Mouse (Mus musculus): ENCODE results near the gene Nrxn1.

The Nrxn1 gene

GRCm38 (mm10) chr17:90662318-90662717 is 430.6 kb downstream of the Nrxn1 start:
- DNase-seq (ENCODE audit: low spot score in 2 of 2), result no peak

DNA sequence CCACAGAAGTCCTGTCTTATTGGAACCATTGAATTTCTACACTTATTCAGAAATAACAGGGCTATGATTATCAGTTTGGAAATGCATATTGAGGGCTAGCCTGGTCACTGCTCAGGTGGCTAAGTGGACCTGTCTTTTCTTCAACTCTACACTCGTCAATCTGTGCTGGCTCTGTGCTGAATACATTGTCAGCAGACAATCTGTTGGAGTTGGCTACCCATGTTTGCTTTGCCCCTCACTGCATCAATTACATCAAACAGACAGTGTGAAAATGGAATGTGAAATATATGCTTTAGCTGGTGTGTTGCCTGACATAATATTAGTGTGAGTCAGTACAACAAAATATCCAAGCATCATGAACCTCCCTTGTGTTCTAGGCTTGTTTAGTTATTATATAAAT is 438.4 kb downstream of the Nrxn1 start:
- no peak for DNase-seq (ENCODE audit: low spot score in 2 of 2)

- DNase-seq (ENCODE audit: low spot score in 2 of 2), result no peak
Measured at GRCm38 (mm10) chr17:90653347-90653746, 439.5 kb downstream of the Nrxn1 start.

DNA sequence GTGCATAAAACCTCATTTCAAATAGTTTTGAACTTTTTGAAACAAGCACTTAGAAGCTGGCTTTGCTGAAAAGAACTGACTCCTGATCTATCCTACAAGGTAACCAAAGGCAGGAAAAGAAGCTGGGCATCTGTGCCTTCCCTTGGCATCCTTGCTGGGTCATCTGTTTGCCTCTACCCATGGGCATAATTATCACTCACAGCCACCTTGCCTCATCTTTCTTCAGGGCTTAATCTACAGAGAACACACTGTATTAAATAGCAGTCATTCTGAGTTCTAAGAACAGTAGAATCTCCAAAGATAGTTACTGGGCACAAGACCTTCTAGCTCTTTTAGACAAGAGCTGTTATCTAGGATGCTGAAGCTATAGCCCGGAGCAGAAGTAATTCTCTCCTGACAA is 442.6 kb downstream of the Nrxn1 start:
- no peak for DNase-seq (ENCODE audit: low spot score in 2 of 2)

DNA sequence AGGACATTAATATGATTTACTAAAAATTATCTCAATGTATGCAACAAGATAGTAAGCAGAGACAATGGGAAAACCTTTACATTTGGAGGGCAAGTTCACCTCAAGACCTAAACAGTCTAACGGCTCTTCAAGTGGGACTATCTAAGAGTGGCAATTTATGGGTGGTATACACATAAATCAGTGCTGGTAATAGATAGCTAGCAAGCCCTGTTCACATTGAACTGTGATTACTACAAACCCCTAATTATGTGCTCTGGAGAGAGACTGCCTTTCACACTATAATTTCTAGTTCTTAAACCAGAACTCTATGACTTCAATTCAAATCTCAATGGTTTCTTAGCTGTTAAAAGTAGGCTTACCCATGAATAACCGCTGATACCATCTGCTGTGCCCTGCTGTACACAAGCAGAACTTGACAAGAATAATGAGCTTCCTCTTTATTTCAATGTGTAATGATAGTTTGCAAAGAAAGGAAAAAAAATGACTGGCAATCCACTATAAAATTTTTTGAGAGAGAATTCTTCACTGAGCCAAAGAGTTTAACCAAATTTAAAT is 453.8 kb downstream of the Nrxn1 start:
- DNase-seq (ENCODE audit: low spot score in 2 of 2), result no peak

- no peak for DNase-seq (ENCODE audit: low spot score in 2 of 2)
Measured at GRCm38 (mm10) chr17:90638183-90638727, 454.6 kb downstream of the Nrxn1 start.

DNA sequence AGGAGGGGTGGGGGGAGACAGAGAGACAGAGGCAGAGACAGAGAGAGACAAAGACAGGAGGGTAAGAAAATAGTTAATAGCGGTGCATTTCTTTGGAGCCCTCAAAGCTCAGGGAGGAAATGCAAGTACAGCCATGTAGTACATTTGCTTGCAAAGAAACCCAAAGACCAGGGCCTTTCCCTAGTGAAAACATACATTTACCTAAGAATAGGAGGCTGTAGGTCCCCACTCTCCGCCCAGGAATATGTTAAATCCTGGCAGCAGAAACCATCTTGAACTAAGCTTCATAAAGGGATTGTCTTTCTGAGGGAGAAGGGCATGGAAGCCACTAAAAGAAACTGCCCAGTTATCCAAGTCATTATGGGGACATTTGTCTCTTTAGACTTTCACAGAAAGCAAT is 461.5 kb downstream of the Nrxn1 start:
- no peak for DNase-seq (ENCODE audit: low spot score in 2 of 2)

GRCm38 (mm10) chr17:90629851-90630250 is 463.0 kb downstream of the Nrxn1 start:
- peak; percentile 40 to 47 for DNase-seq (ENCODE audit: low spot score in 2 of 2)

DNA sequence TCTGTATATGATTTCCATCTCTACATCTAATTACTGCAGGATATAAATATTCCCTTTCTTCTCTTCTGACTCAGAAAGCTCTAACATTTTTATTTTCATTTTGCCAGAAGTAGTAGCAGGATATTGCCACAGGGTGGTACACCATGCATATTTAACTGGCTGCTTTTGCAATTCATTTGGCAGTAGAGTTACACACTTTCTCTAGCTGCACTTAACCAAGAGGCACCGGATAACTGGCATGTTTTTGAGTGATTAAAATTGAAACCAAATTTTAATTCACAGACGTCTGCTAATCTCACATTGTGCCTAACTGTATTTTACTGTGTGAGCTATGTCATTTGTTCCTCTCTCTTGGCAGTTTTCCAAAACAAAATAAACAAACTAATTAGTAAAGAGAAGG is 464.4 kb downstream of the Nrxn1 start:
- DNase-seq (ENCODE audit: low spot score in 2 of 2), result peak in 1 of 2 experiments; percentile 30

- DNase-seq (ENCODE audit: low spot score in 2 of 2), result no peak
Measured at GRCm38 (mm10) chr17:90628004-90628403, 464.9 kb downstream of the Nrxn1 start.

DNA sequence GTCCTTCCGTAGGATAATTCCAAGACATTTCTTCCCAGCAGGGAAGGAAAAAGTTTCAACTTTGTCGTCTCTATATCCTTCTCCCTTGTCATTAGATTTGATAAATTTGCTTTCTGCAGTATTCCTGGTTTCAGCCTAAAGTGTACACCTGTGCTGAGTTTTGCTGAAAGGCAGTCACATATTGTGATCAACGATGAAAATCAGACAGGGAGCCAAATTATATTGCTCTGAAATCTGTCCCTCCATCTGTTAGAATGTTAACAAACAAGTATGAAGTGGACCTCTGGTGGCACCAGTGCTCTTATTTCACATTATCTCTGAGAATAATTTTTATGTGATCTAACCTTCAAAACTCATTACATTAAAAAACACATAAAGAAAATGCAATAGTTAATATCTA is 465.5 kb downstream of the Nrxn1 start:
- DNase-seq (ENCODE audit: low spot score in 2 of 2), result no peak

DNA sequence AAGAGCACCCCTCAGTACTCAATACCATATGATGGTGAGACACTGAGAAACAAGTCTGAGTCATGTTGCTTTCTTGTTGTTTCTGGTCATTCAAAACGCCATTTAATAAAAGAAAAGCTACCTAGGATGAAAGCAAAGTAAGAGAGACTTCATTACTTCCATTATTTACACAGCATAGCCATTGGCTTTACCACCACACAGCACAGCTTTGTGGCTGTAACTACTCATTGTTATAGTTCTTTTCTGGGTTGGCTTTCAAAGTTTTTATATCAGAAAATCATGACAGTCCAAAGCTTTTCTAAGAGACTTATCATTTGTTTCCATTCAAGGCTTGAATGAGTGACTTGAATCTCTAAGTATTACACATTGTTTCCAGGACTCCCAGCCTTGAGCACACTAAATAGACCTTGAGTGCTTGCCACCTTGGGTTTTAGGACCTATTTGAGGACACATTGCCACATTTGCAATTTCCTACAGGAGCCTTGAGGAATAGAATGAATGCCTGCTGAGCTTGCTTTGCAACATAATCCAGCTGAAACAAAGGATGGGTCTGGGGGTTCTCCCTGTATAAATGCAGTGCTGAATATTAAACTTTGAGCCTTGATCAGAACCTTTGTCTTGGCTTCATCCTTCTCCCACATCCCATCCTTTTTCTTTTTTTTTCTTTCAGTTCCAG is 468.1 kb downstream of the Nrxn1 start:
- DNase-seq (ENCODE audit: low spot score in 2 of 2), result no peak

DNA sequence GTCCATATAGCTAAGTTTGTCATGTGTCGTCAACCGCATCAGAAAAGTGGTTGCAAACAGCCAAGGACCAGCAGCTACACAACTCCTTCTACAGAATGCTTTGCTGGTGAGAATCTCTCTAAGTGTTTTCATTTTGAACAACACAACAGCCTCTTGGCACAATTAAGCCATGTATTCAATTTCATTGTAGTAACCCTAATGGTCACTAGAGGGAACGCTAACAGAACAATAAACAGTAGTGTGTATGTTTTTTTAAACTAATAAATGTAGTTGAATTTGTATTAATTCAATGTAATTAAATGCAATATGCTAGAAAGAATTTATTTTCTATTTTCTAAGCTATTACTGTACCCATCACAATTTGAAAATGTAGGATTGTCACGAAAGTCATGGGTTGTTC is 471.0 kb downstream of the Nrxn1 start:
- DNase-seq (ENCODE audit: low spot score in 2 of 2), result no peak

DNA sequence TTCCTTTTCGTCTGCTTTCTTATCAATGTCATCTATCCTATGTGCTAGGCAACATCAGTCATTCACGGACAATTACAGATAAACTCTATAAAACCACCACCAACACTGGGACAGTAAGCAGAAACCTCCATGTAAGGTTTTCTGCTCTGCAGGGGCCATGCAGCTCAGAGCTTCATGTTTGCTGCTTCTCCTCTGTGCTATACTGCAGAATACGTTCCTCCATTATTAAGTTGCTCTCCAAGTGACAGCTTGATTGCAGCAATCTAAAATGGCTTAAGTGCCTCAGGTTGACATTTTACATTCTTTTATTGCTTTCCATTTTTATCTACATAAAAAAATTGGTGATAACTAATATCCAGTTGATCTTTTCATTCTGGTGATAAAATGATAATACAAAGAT is 477.9 kb downstream of the Nrxn1 start:
- no peak for DNase-seq (ENCODE audit: low spot score in 2 of 2)

GRCm38 (mm10) chr17:90607427-90607806 is 485.5 kb downstream of the Nrxn1 start:
- DNase-seq (ENCODE audit: low spot score in 2 of 2), result no peak

GRCm38 (mm10) chr17:90606718-90607426 is 486.0 kb downstream of the Nrxn1 start:
- peak; percentile 51 to 65 for DNase-seq (ENCODE audit: low spot score in 2 of 2)

DNA sequence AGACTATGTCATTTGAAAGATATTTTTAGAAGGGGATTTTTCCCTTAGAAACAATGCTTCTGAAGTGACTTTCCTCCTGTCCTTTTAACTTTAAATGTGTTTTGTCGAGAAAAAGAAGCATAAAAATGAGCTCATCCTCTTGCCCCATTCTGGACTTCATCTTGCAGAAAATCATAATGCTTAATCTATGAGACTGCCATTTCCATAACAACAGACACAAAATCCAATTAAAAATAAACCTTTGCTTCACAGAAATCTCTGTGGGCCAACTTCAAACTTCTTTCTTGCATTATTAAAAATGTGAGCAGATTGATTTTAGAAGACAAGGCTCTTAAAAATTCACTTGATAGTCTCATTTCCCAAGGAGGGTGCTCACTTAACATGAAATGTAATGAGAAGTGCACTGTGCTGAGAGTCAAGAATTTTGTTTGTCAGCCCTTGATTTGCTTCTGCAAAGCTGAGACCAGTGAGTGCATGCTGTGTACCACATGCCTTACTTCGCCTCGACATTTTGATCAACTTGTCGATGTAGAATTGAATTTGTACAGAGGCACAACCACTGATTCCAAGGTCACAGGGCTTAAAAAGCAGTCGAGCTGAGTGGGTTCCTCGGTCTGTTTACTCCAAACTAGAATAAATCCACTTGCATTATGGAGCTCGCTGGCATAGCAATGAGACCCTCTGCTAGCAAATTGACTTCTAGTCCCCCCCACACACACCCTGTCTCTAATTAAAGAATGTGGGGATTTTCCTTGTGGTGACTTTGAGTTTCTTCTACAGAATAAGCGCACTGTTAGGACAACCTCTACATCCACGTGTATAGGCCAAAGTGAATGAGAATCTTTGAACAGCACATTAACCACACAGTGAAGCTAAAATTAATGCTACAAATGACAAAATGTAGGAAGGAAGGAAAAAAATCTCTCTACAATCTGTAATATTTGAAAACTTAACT is 493.0 kb downstream of the Nrxn1 start:
- DNase-seq (ENCODE audit: low spot score in 2 of 2), result no peak

DNA sequence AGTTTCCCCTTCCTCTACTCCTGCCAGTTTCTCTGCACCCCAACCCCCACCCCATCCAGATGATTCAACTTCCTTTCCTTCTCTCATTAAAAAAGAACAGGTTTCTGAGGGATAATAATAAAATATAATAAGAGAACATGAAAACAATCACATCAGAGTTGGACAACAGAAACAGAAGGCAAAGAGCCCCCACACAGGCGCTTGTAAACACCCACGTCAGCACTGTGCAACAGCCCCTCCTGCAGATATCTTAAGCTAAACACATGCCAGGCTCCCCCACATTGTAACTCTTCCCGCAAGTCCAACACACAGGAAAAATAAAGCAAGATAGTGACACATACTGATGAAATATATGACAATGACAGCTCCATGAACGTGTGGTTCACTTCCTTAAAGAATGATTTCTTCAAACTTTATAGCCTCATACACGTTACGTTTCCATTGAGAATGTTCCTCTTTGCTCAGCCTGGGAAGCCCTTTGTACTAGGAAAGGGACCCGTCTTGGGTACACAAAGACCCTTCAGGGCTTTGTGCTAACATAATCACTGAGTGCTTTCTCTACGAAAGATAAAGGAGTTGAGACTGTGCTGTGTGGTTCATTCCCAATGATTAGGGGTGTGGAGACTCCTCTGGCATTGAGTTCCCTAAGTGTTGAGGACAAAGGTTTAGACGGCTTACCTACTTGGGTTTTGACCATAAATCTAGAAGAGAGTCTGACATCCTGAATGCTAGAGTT is 497.9 kb downstream of the Nrxn1 start:
- DNase-seq (ENCODE audit: low spot score in 2 of 2), result peak in 1 of 2 experiments; percentile 38

GRCm38 (mm10) chr17:90586891-90587290 is 506.0 kb downstream of the Nrxn1 start:
- no peak for DNase-seq (ENCODE audit: low spot score in 2 of 2)

- DNase-seq (ENCODE audit: low spot score in 2 of 2), result no peak
Measured at GRCm38 (mm10) chr17:90584666-90585195, 508.1 kb downstream of the Nrxn1 start.
